Mouse (Mus musculus): ENCODE measurements around the gene Mmrn1. TPM values are rescaled to one million over a fixed set of nuclear protein-coding genes. Genes with fewer than 3 reads are reported as not detected.

The Mmrn1 gene
- total and polyA plus RNA-seq, 2 experiments from 2014 or later: 2.0 to 7.9 TPM

DNA sequence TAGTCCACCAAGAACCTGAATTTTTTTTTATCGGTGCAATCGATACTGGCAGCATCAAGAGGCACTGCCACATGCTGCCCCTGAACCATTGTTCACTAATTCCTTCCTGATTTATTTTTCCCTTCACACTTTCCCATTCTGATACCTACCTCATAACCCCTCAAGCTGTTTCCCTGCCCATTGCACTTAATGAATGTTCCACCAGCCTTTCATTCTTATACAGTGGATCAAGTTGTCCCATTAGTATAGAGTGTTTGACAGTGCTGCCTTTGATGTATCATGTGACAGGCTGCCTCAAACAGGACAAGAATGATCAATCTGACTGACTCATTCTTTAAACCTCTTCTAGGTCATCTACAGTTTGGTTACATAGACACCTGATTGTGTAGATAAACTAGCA, 37.9 kb downstream of the Mmrn1 start:
- no peak for DNase-seq (ENCODE audit: low spot score)
- H3K4me2 ChIP-seq (ENCODE audit: low read depth, low read length): no peak overlapping the region
- ATAC-seq (ENCODE audit: insufficient read depth, low read depth): no peak
- 79% methylated on average over 2 of the region's 2 CpGs for WGBS
- H3K9me3 ChIP-seq (replicated peaks; ENCODE audit: control insufficient read depth, low read length): no peaks in the 10 kb centered on the region
- no peak overlapping the region for H3K27ac ChIP-seq (ENCODE audit: low read depth)
- no peaks in the 10 kb centered on the region for H3K4me1 ChIP-seq (ENCODE audit: control insufficient read depth, insufficient read depth)
- no peak for TF ChIP-seq EP300 (IDR thresholded peaks at IDR 0.05; ENCODE audit: low read depth)
- TF ChIP-seq CTCF (IDR thresholded peaks at IDR 0.05; ENCODE audit: low read depth): no peak
- H3K27me3 ChIP-seq (ENCODE audit: control insufficient read depth, insufficient read depth, low read length): no peaks in the 10 kb centered on the region
- H3K4me3 ChIP-seq (ENCODE audit: low read depth, low read length): no peak overlapping the region
- H3K36me3 ChIP-seq (replicated peaks; ENCODE audit: control insufficient read depth, insufficient read depth, low read length): no peaks in the 10 kb centered on the region
- no peak overlapping the region for H3K9ac ChIP-seq (replicated peaks; ENCODE audit: low read depth, low read length)

DNA sequence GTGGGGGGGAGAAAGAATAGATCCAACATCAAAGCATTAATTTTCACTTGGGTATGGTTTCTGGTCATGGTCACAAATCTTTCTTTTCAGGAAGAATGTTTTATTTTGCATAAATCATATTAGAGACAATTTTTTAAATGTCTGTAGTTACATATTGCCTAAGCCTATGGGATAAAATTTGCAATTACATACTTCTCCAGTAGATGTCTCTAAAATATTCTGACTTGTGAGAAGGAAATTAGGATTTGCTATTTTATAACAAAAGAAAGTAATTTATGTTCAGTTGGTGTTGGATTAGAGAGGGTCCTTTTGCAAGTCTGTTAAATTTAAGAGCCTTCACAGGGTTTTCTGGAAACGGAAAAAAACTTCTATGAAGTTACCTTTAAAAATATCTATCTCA, 39.0 kb downstream of the Mmrn1 start:
- Histone ChIP-seq H3K36me3 (replicated peaks; ENCODE audit: control insufficient read depth, insufficient read depth, low read length) (no peaks in the 10 kb centered on the region), H3K9ac (replicated peaks; ENCODE audit: low read depth, low read length) (no peak overlapping the region), H3K4me2 (ENCODE audit: low read depth, low read length) (no peak overlapping the region), H3K27me3 (ENCODE audit: control insufficient read depth, insufficient read depth, low read length) (no peaks in the 10 kb centered on the region), H3K27ac (ENCODE audit: low read depth) (no peak overlapping the region), H3K4me3 (ENCODE audit: low read depth, low read length) (no peak overlapping the region), H3K9me3 (replicated peaks; ENCODE audit: control insufficient read depth, low read length) (no peaks in the 10 kb centered on the region), H3K4me1 (ENCODE audit: control insufficient read depth, insufficient read depth) (no peaks in the 10 kb centered on the region)
- ATAC-seq (ENCODE audit: insufficient read depth, low read depth) (no peak), DNase-seq (ENCODE audit: low spot score) (no peak)
- TF ChIP-seq CTCF (IDR thresholded peaks at IDR 0.05; ENCODE audit: low read depth) (no peak), EP300 (IDR thresholded peaks at IDR 0.05; ENCODE audit: low read depth) (no peak)
- 70% methylated on average over 1 of the region's 1 CpGs for WGBS

DNA sequence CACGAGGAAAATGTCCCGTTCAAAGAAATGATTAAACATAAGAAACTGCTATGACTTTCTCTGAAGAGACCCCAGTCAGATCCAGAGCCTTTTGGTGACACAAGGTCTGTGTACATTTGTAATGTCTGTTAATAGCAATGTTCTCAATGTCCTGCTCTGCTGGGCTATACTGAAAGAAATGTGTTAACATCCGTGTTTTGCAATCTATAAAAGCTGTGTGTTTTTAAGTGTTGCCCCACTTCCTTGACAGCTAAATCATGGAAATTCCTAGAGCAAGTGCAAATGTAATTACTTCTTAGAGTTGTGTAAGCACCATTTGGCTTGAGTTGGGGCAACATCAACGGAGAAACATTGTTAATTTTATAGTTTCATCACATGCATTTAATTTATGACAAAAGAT, 42.2 kb downstream of the Mmrn1 start:
- TF ChIP-seq EP300 (IDR thresholded peaks at IDR 0.05; ENCODE audit: low read depth) (no peak), CTCF (IDR thresholded peaks at IDR 0.05; ENCODE audit: low read depth) (no peak)
- no peak overlapping the region for H3K9ac ChIP-seq (replicated peaks; ENCODE audit: low read depth, low read length)
- no peaks in the 10 kb centered on the region for H3K36me3 ChIP-seq (replicated peaks; ENCODE audit: control insufficient read depth, insufficient read depth, low read length)
- H3K27me3 ChIP-seq (ENCODE audit: control insufficient read depth, insufficient read depth, low read length): no peaks in the 10 kb centered on the region
- no peak overlapping the region for H3K27ac ChIP-seq (ENCODE audit: low read depth)
- H3K4me2 ChIP-seq (ENCODE audit: low read depth, low read length): no peak overlapping the region
- H3K4me3 ChIP-seq (ENCODE audit: low read depth, low read length): no peak overlapping the region
- 71% methylated on average over 4 of the region's 4 CpGs for WGBS
- no peak for DNase-seq (ENCODE audit: low spot score)
- no peak for ATAC-seq (ENCODE audit: insufficient read depth, low read depth)
- H3K9me3 ChIP-seq (replicated peaks; ENCODE audit: control insufficient read depth, low read length): no peaks in the 10 kb centered on the region
- H3K4me1 ChIP-seq (ENCODE audit: control insufficient read depth, insufficient read depth): no peaks in the 10 kb centered on the region

DNA sequence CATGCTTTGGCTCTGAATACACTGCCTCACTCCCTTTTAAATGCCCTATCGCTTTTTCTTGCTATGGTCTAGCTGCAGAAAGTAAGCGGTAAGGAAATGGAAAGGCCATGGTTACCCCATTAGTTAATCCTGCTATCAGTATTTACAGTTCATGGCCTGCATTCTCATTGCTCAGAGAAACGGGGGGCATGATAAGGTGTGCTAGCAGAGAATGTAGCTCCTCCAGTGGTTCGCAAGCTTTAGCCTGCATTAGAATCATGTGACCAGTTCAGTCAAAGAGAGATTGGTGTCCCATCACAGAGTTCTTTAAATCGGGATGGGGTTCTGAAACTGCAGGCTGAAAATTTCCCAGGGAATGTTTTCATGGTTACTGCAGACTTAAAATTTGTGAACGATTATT, 44.6 kb downstream of the Mmrn1 start:
- Histone ChIP-seq H3K27me3 (ENCODE audit: control insufficient read depth, insufficient read depth, low read length) (no peaks in the 10 kb centered on the region), H3K36me3 (replicated peaks; ENCODE audit: control insufficient read depth, insufficient read depth, low read length) (no peaks in the 10 kb centered on the region), H3K9ac (replicated peaks; ENCODE audit: low read depth, low read length) (no peak overlapping the region), H3K27ac (ENCODE audit: low read depth) (no peak overlapping the region), H3K4me1 (ENCODE audit: control insufficient read depth, insufficient read depth) (no peaks in the 10 kb centered on the region), H3K9me3 (replicated peaks; ENCODE audit: control insufficient read depth, low read length) (no peaks in the 10 kb centered on the region), H3K4me2 (ENCODE audit: low read depth, low read length) (no peak overlapping the region), H3K4me3 (ENCODE audit: low read depth, low read length) (no peak overlapping the region)
- ATAC-seq (ENCODE audit: insufficient read depth, low read depth): no peak
- DNase-seq (ENCODE audit: low spot score): no peak
- 42% methylated on average over 6 of the region's 6 CpGs for WGBS
- no peak for TF ChIP-seq CTCF (IDR thresholded peaks at IDR 0.05; ENCODE audit: low read depth)
- TF ChIP-seq EP300 (IDR thresholded peaks at IDR 0.05; ENCODE audit: low read depth): no peak

DNA sequence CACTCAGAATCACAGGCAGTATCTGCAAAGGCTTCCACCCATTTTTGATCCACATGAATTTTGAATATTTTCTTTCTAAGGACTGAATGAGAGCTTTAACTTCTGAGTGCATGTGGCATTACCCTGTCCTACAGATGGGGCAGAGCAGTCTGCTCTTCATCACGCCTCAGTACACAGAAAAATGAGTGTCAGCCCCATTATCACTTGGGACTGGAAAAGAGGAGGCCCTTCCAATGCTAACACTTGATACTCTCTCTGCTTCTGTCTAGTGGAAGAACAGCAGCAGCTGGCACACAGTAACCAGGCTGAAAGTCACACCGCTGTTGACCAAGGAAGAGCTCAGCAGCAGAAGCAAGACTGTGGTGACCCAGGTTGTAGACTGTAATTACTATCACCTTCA, 46.0 kb downstream of the Mmrn1 start:
- Histone ChIP-seq H3K27ac (ENCODE audit: low read depth) (no peak overlapping the region), H3K4me3 (ENCODE audit: low read depth, low read length) (no peak overlapping the region), H3K4me2 (ENCODE audit: low read depth, low read length) (no peak overlapping the region), H3K36me3 (replicated peaks; ENCODE audit: control insufficient read depth, insufficient read depth, low read length) (no peaks in the 10 kb centered on the region), H3K4me1 (ENCODE audit: control insufficient read depth, insufficient read depth) (no peaks in the 10 kb centered on the region), H3K27me3 (ENCODE audit: control insufficient read depth, insufficient read depth, low read length) (no peaks in the 10 kb centered on the region), H3K9ac (replicated peaks; ENCODE audit: low read depth, low read length) (no peak overlapping the region), H3K9me3 (replicated peaks; ENCODE audit: control insufficient read depth, low read length) (no peaks in the 10 kb centered on the region)
- no peak for ATAC-seq (ENCODE audit: insufficient read depth, low read depth)
- no peak for DNase-seq (ENCODE audit: low spot score)
- TF ChIP-seq CTCF (IDR thresholded peaks at IDR 0.05; ENCODE audit: low read depth) (no peak), EP300 (IDR thresholded peaks at IDR 0.05; ENCODE audit: low read depth) (no peak)
- WGBS: 49% methylated on average over 2 of the region's 2 CpGs

DNA sequence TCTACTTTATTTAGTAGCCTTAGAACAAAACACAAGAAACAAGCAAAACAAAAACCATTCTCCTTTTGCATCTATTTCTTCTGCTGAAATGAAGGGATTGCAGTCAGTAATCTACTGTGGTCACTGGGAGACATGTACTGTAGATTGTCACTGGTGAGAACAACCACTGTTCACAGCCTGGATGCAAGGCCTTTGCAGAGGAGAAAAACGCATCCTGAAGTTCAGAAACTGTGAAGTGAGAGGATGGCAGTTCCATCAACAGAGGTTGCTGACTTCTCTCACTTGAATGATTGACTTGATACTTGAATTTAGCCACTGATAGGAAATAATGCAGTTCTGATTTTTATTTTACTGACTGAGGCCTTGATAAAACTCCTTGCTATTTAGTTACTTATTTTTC, 53.8 kb downstream of the Mmrn1 start:
- H3K4me3 ChIP-seq (ENCODE audit: low read depth, low read length): no peak overlapping the region
- H3K27me3 ChIP-seq (ENCODE audit: control insufficient read depth, insufficient read depth, low read length): no peaks in the 10 kb centered on the region
- TF ChIP-seq CTCF (IDR thresholded peaks at IDR 0.05; ENCODE audit: low read depth) (no peak), EP300 (IDR thresholded peaks at IDR 0.05; ENCODE audit: low read depth) (no peak)
- H3K36me3 ChIP-seq (replicated peaks; ENCODE audit: control insufficient read depth, insufficient read depth, low read length): no peaks in the 10 kb centered on the region
- H3K9me3 ChIP-seq (replicated peaks; ENCODE audit: control insufficient read depth, low read length): no peaks in the 10 kb centered on the region
- no peak overlapping the region for H3K9ac ChIP-seq (replicated peaks; ENCODE audit: low read depth, low read length)
- no peaks in the 10 kb centered on the region for H3K4me1 ChIP-seq (ENCODE audit: control insufficient read depth, insufficient read depth)
- 76% methylated on average over 1 of the region's 1 CpGs for WGBS
- DNase-seq (ENCODE audit: low spot score) (no peak), ATAC-seq (ENCODE audit: insufficient read depth, low read depth) (no peak)
- H3K4me2 ChIP-seq (ENCODE audit: low read depth, low read length): no peak overlapping the region
- H3K27ac ChIP-seq (ENCODE audit: low read depth): no peak overlapping the region

Measured in heart, postnatal 0 days (tissue).